Mouse (Mus musculus): ENCODE measurements around the gene Stam2. TPM values are rescaled to one million over a fixed set of nuclear protein-coding genes. Genes with fewer than 3 reads are reported as not detected.

Gene Stam2
- total RNA-seq (2021), result 10 to 100 TPM in 1 of 2 experiments, 1 to 10 TPM in 1; 9.7 to 10.8 TPM
- long read RNA-seq, experiment 1, full-length matches to known transcripts, result 7 of 9 reads
- long read RNA-seq, experiment 1, partial matches to known transcripts, result 0 of 9 reads
- long read RNA-seq, experiment 1, other reads (novel, unspliced or antisense), result 2 of 9 reads
- long read RNA-seq, experiment 2, full-length matches to known transcripts, result 4 of 4 reads
- long read RNA-seq, experiment 2, partial matches to known transcripts, result 0 of 4 reads
- long read RNA-seq, experiment 2, other reads (novel, unspliced or antisense), result 0 of 4 reads

DNA sequence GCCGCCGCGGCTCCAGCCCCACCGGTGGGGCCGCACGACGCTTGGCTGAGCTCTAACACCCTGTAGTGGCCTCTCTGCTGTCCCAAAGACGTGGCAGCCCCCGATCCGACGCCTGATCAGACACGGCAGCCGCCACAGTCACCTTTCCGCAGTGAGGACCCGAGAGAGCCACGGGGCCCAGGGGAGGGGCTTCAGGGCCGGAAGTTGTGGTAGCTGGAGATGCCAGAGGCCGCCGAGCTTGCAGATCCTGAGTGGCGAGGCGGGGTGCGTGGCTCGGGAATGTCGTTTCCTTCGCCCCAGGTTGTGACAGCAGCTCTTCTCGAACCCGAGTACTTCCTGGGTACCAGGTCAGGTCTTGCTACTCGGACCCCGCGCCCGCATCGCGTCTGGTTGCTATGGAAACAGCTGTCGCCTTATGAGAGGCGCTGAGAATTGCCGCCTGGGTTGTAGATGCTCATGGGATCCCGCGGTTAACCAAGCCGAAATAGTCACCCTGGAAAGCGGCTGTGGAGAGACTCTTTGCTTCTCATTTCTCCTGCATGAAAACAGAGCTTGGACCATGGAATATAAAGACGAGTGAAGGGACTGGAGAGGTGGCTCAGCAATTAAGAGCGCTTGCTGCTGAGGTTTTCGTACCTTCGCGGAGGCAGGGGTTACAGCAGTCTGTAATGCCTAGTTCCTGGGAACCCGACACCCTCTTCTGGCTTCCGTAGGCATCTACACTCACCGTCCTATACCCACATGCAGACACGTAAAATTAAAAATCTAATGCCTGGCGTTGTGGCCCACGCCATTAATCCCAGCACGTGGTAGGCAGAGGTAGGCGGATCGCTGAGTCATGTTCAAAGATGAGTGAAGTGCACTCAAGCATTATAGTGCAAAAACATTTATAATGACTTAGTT, at the start of gene Stam2:
TSS of gene Stam2 (minus strand) at position 26 of the 903 bp plus-strand sequence.
- peak; percentile 89 for DNase-seq (ENCODE audit: low spot score)

- peak; percentile 20 for DNase-seq (ENCODE audit: low spot score)
Measured at GRCm38 (mm10) chr2:52785106-52785721, 43.1 kb upstream of the Stam2 start.

DNA sequence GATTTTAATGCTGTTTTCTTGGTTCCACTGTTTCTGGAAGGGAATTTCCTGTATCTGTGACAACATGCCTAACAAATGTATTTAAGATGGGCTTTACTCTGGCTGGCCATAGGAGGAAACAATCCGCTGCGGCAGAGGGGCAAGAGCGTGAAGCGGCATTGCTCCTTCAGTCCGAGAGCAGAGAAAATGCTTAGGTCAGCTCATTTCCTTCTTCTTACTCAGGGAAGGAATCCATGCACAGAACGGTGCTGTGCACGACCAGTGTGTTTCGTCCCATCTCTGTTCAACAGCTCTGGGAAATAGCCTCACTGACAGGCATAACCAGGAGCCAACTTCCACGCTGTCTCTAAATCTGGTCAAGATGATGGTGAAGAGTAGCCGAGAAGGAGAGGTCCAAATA, 37.9 kb upstream of the Stam2 start:
- no peak for DNase-seq (ENCODE audit: low spot score)

GRCm38 (mm10) chr2:52779381-52779780, 37.3 kb upstream of the Stam2 start:
- peak; percentile 55 for DNase-seq (ENCODE audit: low spot score)

DNA sequence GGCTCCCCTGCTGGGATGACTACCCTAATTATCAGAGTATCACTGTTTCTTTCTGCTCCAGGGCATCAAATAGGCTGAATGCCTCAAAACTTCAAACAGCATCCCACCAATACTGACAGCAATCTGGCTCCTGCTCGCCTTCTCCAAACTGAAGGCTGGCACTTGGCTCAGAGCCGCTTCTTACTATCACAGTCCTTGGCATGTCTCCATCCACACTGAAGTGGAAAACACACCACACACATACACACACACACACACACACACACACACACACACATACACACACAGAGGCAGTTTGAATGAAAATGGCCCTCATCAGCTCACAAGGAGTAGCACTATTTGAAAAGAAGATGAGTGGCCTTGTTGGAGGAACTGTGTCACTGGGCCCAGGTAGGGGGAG, 35.8 kb upstream of the Stam2 start:
- DNase-seq (ENCODE audit: low spot score), result no peak

GRCm38 (mm10) chr2:52774373-52774772, 32.3 kb upstream of the Stam2 start:
- no peak for DNase-seq (ENCODE audit: low spot score)

GRCm38 (mm10) chr2:52772774-52773393, 30.8 kb upstream of the Stam2 start:
- no peak for DNase-seq (ENCODE audit: low spot score)

DNA sequence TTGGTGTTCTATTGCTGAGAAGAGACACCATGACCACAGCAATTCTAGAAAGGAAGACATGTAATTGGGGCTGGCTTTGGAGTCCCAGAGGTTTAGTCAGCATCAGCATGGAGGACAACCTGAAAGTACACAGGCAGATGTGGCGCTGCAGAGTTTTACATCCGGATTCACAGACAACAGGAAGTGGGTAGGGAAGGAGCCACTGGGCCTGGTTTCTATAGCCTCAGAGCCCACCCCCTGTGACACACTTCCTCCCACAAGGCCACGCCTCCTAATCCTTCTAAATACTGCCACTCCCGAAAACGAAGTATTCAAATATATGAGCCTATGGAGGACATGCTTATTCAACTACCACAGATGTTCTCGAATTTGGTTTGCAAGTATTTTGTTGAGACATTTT, 23.0 kb upstream of the Stam2 start:
- DNase-seq (ENCODE audit: low spot score), result no peak

DNA sequence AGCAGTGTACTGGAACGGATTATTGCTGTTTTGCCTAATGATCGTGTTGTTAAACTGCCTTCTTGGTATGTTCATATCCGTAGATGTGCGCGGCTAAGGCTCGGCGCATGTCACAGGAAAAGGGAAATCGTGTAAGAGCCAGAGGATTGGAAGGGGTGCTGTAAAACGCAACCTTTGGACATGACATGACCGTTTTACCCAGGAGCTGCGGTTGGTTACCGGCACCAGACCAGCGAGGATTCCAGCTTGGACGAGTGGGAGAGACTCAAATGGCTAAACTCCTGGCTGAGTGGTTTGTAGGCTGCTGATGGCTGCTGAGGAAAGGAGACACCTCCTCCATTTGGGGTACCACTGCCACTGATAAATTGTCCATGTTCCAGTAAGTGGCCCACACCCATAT, 21.8 kb upstream of the Stam2 start:
- no peak for DNase-seq (ENCODE audit: low spot score)

DNA sequence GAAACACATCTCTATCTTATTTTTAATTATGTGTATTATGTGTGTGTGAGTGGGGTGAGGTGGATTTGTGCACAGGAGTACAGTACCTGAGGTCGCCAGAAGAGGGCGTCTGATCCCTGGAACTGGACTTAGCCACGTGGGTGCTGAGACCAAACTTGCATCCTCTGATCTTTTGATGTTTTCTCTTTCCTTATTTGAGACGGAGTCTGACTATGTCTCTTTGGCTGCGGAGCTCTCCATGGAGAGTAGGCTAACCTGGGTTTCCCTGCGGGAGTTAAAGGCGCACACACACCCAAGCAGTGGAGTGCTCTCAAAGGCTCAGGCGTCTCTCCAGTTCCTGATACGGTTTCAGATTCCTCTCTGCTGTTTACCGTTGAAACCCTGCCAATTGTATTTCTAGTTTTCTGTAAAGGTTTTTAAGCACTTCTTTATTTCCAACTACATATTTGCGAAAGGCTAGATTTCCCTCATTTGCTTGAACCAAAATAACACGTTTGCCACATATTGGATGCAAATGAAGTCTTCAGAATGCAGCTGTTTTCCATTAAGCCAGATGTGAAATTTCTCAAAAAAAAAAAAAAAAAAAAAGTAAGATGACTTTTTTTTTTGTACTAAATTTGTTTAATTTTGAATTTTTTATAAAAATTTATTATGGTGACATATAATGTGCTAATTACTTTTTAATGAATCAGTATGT, 21.1 kb upstream of the Stam2 start:
- DNase-seq (ENCODE audit: low spot score), result peak; percentile 80

DNA sequence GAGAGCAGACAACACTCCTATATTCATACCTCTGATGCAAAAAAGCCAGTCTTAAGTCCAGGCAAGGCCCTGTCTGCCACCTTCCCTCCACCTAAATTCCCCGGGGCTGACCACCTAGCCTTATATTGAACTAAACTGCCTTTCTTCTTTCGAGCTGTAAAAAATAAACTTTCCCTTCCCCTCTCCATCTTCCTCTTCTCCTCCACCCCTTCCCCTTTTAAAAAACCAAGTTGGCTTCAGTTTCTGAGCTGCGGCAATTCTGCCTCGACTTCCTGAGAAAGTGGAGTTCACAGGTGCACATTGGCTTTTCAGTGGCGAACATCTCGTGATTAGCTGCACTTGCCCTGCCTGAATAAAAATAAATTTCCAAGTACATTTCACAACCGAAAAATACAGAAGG, 20.4 kb upstream of the Stam2 start:
- DNase-seq (ENCODE audit: low spot score), result no peak

DNA sequence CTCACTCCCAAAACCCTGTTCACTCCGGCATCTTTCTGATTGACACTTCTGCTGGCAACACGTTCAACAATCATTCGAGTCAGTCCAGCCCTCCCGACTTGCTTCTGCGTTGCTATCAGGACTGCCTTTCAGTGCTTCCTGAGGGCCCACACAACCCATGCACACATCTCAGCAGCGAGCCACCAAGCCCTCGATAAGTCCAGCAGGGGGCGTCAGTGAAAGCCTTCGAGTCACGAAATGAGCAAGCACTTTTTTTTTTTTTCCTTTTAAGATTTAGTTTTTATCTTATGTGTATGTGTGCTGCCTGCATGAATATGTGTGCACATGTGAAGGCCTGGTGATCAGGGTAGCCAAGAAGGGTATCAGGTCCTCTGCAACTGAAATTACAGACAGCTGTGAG, 16.5 kb upstream of the Stam2 start:
- DNase-seq (ENCODE audit: low spot score), result peak; percentile 25

- peak; percentile 20 for DNase-seq (ENCODE audit: low spot score)
Measured at GRCm38 (mm10) chr2:52756691-52757090, 14.6 kb upstream of the Stam2 start.

DNA sequence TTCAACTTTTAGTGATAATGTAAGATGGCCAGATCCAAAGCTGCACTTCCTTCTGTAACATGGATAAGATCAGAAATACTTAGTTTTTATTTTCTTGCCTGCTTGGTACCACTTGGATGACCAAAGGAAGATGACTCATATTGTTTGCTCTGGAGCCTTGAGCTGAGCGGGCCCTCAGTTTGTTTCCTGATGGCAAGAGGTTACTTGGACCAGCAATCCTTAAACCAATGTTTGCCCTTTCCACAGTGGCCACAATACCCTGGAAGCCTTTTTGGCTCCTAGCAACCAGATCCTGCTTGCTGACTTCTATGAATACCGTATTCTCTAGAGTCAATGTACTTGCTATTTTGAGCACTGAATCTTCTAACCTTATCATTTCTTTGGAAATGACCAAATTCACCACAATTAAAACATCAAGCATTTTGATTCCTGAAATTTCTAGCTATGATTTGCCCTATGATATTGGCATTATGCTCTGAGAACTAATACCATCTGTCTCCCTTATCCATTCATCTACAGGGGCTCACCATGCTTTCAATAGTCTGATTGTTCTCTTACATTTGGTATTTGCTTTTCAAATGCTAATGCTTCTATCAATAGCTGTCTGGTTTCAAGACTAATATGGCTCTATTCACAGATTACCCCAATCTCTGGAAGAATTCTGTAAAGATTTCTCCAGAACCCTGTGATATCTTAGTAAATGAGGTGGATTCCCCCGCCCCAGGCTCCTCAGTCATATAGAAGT, 11.7 kb upstream of the Stam2 start:
- no peak for DNase-seq (ENCODE audit: low spot score)

DNA sequence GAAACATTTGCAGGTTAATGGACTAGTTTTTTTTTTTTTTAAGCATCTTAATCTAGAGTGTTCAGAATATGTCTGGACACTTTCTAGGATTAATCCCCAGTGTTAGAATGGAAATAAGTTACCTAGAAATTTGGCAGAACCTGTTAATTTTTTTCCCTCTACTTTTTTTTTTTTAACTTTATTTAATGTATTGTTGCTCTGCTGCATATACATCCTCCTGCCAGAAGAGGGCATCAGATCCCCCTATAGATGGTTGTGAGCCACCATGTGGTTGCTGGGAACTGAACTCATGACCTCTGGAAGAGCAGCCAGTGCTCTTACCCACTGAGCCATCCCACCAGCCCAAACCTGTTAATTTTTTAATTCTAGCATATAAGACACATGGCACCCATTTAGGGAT, 2.0 kb upstream of the Stam2 start:
- no peak for DNase-seq (ENCODE audit: low spot score)

GRCm38 (mm10) chr2:52741681-52742255, 313 bp downstream of the Stam2 start:
- DNase-seq (ENCODE audit: low spot score), result peak; percentile 83

GRCm38 (mm10) chr2:52740596-52740995, 1.5 kb downstream of the Stam2 start:
- no peak for DNase-seq (ENCODE audit: low spot score)

GRCm38 (mm10) chr2:52734504-52734903, 7.6 kb downstream of the Stam2 start:
- DNase-seq (ENCODE audit: low spot score), result no peak

GRCm38 (mm10) chr2:52733659-52734058, 8.4 kb downstream of the Stam2 start:
- no peak for DNase-seq (ENCODE audit: low spot score)

GRCm38 (mm10) chr2:52732611-52733010, 9.5 kb downstream of the Stam2 start:
- DNase-seq (ENCODE audit: low spot score), result no peak
